Mouse (Mus musculus) forebrain, embryonic 10.5 days (tissue): Measurements from ENCODE around the gene Gpx2. TPM values are rescaled to one million over a fixed set of nuclear protein-coding genes. Genes with fewer than 3 reads are reported as not detected.

Source experiments
- DNase-seq: peaks from one replicate; pipeline ENCODE4 v3.0.0-alpha.2; 2017; ENCODE audit warnings: low spot score; ENCODE audit errors: extremely low spot score
- H3K27ac ChIP-seq: fragments of 300-500 bp; sonication (generic); 2 replicates; pipeline ENCODE4 v1.5.1; 2016; ENCODE audit warnings: mild to moderate bottlenecking
- H3K27me3 ChIP-seq: fragments of 300-500 bp; sonication (generic); 2 replicates; pipeline ENCODE4 v1.6.1; 2016; ENCODE audit warnings: mild to moderate bottlenecking; ENCODE audit not compliant: poor library complexity, severe bottlenecking
- H3K36me3 ChIP-seq: fragments of 300-500 bp; sonication (generic); replicated peaks from 2 replicates; pipeline ENCODE4 v1.6.1; 2016; ENCODE audit warnings: mild to moderate bottlenecking, moderate library complexity
- H3K4me1 ChIP-seq: fragments of 300-500 bp; sonication (generic); 2 replicates; pipeline ENCODE4 v1.6.1; 2016
- H3K4me3 ChIP-seq: fragments of 300-500 bp; sonication (generic); 2 replicates; pipeline ENCODE4 v1.5.1; 2016; ENCODE audit warnings: mild to moderate bottlenecking, moderate library complexity
- H3K9me3 ChIP-seq: fragments of 300-500 bp; sonication (generic); 2 replicates; pipeline ENCODE4 v1.6.1; 2016; ENCODE audit warnings: mild to moderate bottlenecking, moderate library complexity
- WGBS: fragments of 180-500 bp; shearing (Covaris S2); methylation state at CpG from one replicate; pipeline ENCODE4 v1.1.7; 2016; 5-methylcytosine and 5-hydroxymethylcytosine counted together
- polyA plus RNA-seq: library from polyadenylated mRNA; unstranded; fragments of >200 nt; fragmentation: Nextera tagmentation; extraction: Ambion mirVana; gene quantifications from 2 replicates; pipeline ENCODE4 v1.2.1, GENCODE M21; 2016

The Gpx2 gene
- polyA plus RNA-seq, 1 experiment from 2014 or later, result 0.21 TPM

GRCm38 (mm10) chr12:76770841-76771500 is 24.4 kb downstream of the Gpx2 start:
- H3K9me3 ChIP-seq, result no peaks in the 10 kb centered on the region
- 90% methylated on average over 5 of the region's 5 CpGs for WGBS
- no peak overlapping the region for H3K27ac ChIP-seq
- peaks cover 11% of the 10 kb centered on the region for H3K4me1 ChIP-seq
- H3K4me3 ChIP-seq, result no peak overlapping the region
- no peak for DNase-seq
- H3K36me3 ChIP-seq, result no peaks in the 10 kb centered on the region
- no peaks in the 10 kb centered on the region for H3K27me3 ChIP-seq

- peak overlapping the region; percentile 94 for H3K27ac ChIP-seq
- no peaks in the 10 kb centered on the region for H3K9me3 ChIP-seq
- peaks cover 18% of the 10 kb centered on the region for H3K4me1 ChIP-seq
- DNase-seq, result no peak
- WGBS, result 36% methylated on average over 20 of the region's 20 CpGs
- H3K4me3 ChIP-seq, result peak overlapping the region; percentile 80
- no peaks in the 10 kb centered on the region for H3K36me3 ChIP-seq
- no peaks in the 10 kb centered on the region for H3K27me3 ChIP-seq
Observed at GRCm38 (mm10) chr12:76765901-76766630, 29.3 kb downstream of the Gpx2 start.

- Histone ChIP-seq H3K4me3 (peak within 1 kb of the TSS; percentile 80), H3K9me3 (no peaks in the 10 kb centered on the region), H3K27me3 (no peaks in the 10 kb centered on the region), H3K36me3 (no peaks in the 10 kb centered on the region), H3K4me1 (peaks cover 18% of the 10 kb centered on the region), H3K27ac (peak within 1 kb of the TSS; percentile 94)
- WGBS, result under 1% methylated on average over 31 of the region's 31 CpGs
- peak; percentile 95 for DNase-seq
Observed at GRCm38 (mm10) chr12:76765354-76765851, 30.0 kb downstream of the Gpx2 start, which contains the start of the genes Churc1 and Fntb. Churc1 (plus strand) TSS chr12:76765538. Fntb (plus strand) TSS chr12:76765589.

GRCm38 (mm10) chr12:76752652-76753318 is 42.6 kb downstream of the Gpx2 start:
- Histone ChIP-seq H3K4me1 (no peaks in the 10 kb centered on the region), H3K9me3 (no peaks in the 10 kb centered on the region), H3K27ac (no peak overlapping the region), H3K36me3 (no peaks in the 10 kb centered on the region), H3K4me3 (no peak overlapping the region), H3K27me3 (no peaks in the 10 kb centered on the region)
- DNase-seq, result peak; percentile 49
- WGBS, result 48% methylated on average over 14 of the region's 14 CpGs

- Histone ChIP-seq H3K27me3 (no peaks in the 10 kb centered on the region), H3K27ac (no peak overlapping the region), H3K4me3 (no peak overlapping the region), H3K4me1 (no peaks in the 10 kb centered on the region), H3K36me3 (no peaks in the 10 kb centered on the region), H3K9me3 (no peaks in the 10 kb centered on the region)
- DNase-seq, result no peak
- WGBS, result 79% methylated on average over 16 of the region's 16 CpGs
Observed at GRCm38 (mm10) chr12:76750866-76751459, 44.4 kb downstream of the Gpx2 start.

Other genes with a start within 250 kb of the Gpx2 start
- 3.5 and 5.4 TPM in 2 replicates for gene Sptb, start 85.0 kb downstream of the Gpx2 start, polyA plus RNA-seq
- gene Churc1, start 30.0 kb downstream of the Gpx2 start, polyA plus RNA-seq, result 115 and 125 TPM in 2 replicates
- gene Fntb, start 30.0 kb downstream of the Gpx2 start, polyA plus RNA-seq, result 44.7 and 45.1 TPM in 2 replicates
- gene Rab15, start 27.4 kb upstream of the Gpx2 start, polyA plus RNA-seq, result 8.3 and 9.2 TPM in 2 replicates
- 12.0 and 13.5 TPM in 2 replicates for gene Max, start 166.6 kb upstream of the Gpx2 start, polyA plus RNA-seq